Mouse (Mus musculus) myocyte (in vitro differentiated cells): Measurements from ENCODE around the gene Slc37a2. TPM values are rescaled to one million over a fixed set of nuclear protein-coding genes. Genes with fewer than 3 reads are reported as not detected.

Experiments used
- H3K27me3 ChIP-seq: one replicate; pipeline ENCODE4 v1.6.1; 2011; ENCODE audit not compliant: control insufficient read depth, insufficient read depth, insufficient read length
- H3K36me3 ChIP-seq: one replicate; pipeline ENCODE4 v1.6.1; 2011; ENCODE audit not compliant: control insufficient read depth, insufficient read depth
- H3K4me2 ChIP-seq: one replicate; pipeline ENCODE4 v1.6.1; 2011; ENCODE audit warnings: low read depth, control low read depth
- H3K4me3 ChIP-seq: one replicate; pipeline ENCODE4 v1.5.1; 2011; ENCODE audit warnings: mild to moderate bottlenecking, control low read depth, moderate library complexity
- H3K79me2 ChIP-seq: one replicate; pipeline ENCODE4 v1.6.1; 2011; ENCODE audit not compliant: control insufficient read depth, insufficient read depth
- H3ac ChIP-seq: one replicate; pipeline ENCODE4 v1.6.1; 2011; ENCODE audit not compliant: control insufficient read depth, insufficient read length
- CEBPB ChIP-seq: IDR thresholded peaks from 2 replicates; pipeline ENCODE4 v1.6.1; 2011; ENCODE audit warnings: mild to moderate bottlenecking, moderate library complexity; ENCODE audit not compliant: poor library complexity, insufficient read depth, severe bottlenecking
- E2F4 ChIP-seq: IDR thresholded peaks from one replicate; pipeline ENCODE4 v1.6.1; 2011; ENCODE audit warnings: mild to moderate bottlenecking, control low read depth, moderate library complexity; ENCODE audit not compliant: insufficient read depth
- MAX ChIP-seq: IDR thresholded peaks from one replicate; pipeline ENCODE4 v1.6.1; 2011; ENCODE audit warnings: low read depth, mild to moderate bottlenecking, control low read depth
- MYOD1 ChIP-seq, 3 experiments: IDR thresholded peaks; one replicate each; pipeline ENCODE4 v1.6.1; 2011; ENCODE audit warnings: control low read depth in 2 of 3, low read depth in 2 of 3, mild to moderate bottlenecking in 2 of 3, moderate library complexity in 1 of 3; ENCODE audit not compliant: insufficient read length in 2 of 3, control insufficient read depth in 1 of 3
- MYOG ChIP-seq, 3 experiments: IDR thresholded peaks; one replicate each; pipeline ENCODE4 v1.6.1; 2011; ENCODE audit warnings: control low read depth in 2 of 3, low read depth in 2 of 3, mild to moderate bottlenecking in 2 of 3; ENCODE audit not compliant: insufficient read length in 2 of 3, control insufficient read depth in 1 of 3, insufficient read depth in 1 of 3
- POLR2A ChIP-seq: IDR thresholded peaks from one replicate; pipeline ENCODE4 v1.6.1; 2011; ENCODE audit warnings: low read depth, mild to moderate bottlenecking, control low read depth, moderate library complexity; ENCODE audit not compliant: insufficient read length
- POLR2AphosphoS2 ChIP-seq: IDR thresholded peaks from one replicate; pipeline ENCODE4 v1.6.1; 2011; ENCODE audit warnings: low read depth, control low read depth; ENCODE audit not compliant: insufficient read length
- REST ChIP-seq: IDR thresholded peaks from one replicate; pipeline ENCODE4 v1.6.1; 2011; ENCODE audit warnings: mild to moderate bottlenecking, control low read depth, moderate library complexity; ENCODE audit not compliant: insufficient read depth, insufficient read length
- SRF ChIP-seq: IDR thresholded peaks from one replicate; pipeline ENCODE4 v1.6.1; 2011; ENCODE audit warnings: low read depth; ENCODE audit not compliant: control insufficient read depth, insufficient read length
- TCF12 ChIP-seq: IDR thresholded peaks from one replicate; pipeline ENCODE4 v1.6.1; 2011; ENCODE audit warnings: mild to moderate bottlenecking, control low read depth; ENCODE audit not compliant: poor library complexity, insufficient read depth, severe bottlenecking
- TCF3 ChIP-seq: IDR thresholded peaks from one replicate; pipeline ENCODE4 v1.6.1; 2011; ENCODE audit warnings: low read depth, control low read depth; ENCODE audit not compliant: insufficient read length
- USF1 ChIP-seq: IDR thresholded peaks from one replicate; pipeline ENCODE4 v1.6.1; 2011; ENCODE audit warnings: low read depth, mild to moderate bottlenecking, control low read depth, moderate library complexity
- polyA plus RNA-seq: library from polyadenylated mRNA; unstranded; fragments of >200 nt; fragmentation: generic; extraction: Trizol; gene quantifications from one replicate; pipeline ENCODE4 v1.2.1, GENCODE M21; 2012; ENCODE audit warnings: missing spikeins

Gene Slc37a2
- polyA plus RNA-seq, 1 experiment, result 9.2 TPM

DNA sequence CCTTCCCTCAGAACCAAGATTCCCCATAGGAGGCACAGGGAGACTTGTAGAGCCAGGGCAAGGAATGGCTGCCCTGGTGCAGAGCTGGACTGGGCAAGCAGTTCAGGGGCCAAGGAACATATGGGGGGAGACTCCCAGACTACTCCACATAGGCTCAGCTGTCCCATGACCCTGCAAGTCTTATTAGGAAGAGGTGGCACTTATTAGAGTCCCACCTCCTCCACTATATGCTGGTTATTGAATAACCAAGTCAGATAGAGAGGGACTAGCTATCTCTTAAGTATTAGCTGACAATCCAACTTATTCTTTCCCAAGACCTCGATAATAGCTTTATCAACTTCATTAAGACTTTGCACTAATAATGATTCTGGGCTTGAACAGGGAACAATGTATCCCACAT, 9.7 kb downstream of the Slc37a2 start:
- H3K27me3 ChIP-seq, result no peaks in the 10 kb centered on the region
- no peak overlapping the region for H3K4me2 ChIP-seq
- H3K79me2 ChIP-seq, result no peaks in the 10 kb centered on the region
- no peak for TF ChIP-seq TCF12
- TF ChIP-seq E2F4, result no peak
- no peak for TF ChIP-seq USF1
- TF ChIP-seq MYOG (IDR thresholded peaks at IDR 0.05; ENCODE audit: control insufficient read depth in 1 of 3, insufficient read depth in 1 of 3, insufficient read length in 2 of 3, low read depth in 2 of 3), result no peak
- TF ChIP-seq POLR2A, result no peak
- TF ChIP-seq POLR2AphosphoS2, result no peak
- TF ChIP-seq SRF, result no peak
- no peak for TF ChIP-seq REST
- TF ChIP-seq MAX, result no peak
- TF ChIP-seq CEBPB, result no peak
- no peaks in the 10 kb centered on the region for H3K36me3 ChIP-seq
- H3ac ChIP-seq, result no peak overlapping the region
- no peak overlapping the region for H3K4me3 ChIP-seq

DNA sequence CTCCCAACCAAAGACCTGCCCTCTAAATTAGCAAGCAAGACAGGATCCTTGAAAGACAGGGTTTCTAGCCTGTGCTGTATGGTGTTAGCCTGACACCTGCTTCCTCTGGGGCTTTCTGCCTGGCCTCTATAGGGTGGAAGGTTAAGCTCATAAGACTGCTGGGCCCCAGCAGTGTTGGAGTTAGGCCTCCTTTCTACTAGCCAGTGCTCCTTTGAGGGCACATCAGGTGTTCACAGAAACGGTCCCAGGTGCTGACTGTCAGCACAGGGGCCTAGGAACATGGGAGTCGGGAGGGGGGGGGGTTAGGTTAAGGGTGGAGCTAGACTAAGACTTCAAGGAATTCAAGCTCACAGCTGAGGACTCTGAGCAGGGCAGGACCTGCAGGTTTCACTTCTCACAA, 10.1 kb downstream of the Slc37a2 start:
- Histone ChIP-seq H3K79me2 (no peaks in the 10 kb centered on the region), H3K4me3 (no peak overlapping the region), H3K27me3 (no peaks in the 10 kb centered on the region), H3K4me2 (no peak overlapping the region), H3ac (no peak overlapping the region), H3K36me3 (no peaks in the 10 kb centered on the region)
- no peak for TF ChIP-seq POLR2A
- no peak for TF ChIP-seq MYOD1 (IDR thresholded peaks at IDR 0.05; ENCODE audit: control insufficient read depth in 1 of 3, insufficient read length in 2 of 3, low read depth in 2 of 3)
- no peak for TF ChIP-seq E2F4

- no peak for TF ChIP-seq POLR2A
- TF ChIP-seq MAX, result no peak
- TF ChIP-seq USF1, result no peak
- TF ChIP-seq POLR2AphosphoS2, result no peak
- TF ChIP-seq TCF3, result no peak
- no peak for TF ChIP-seq REST
- TF ChIP-seq MYOG (IDR thresholded peaks at IDR 0.05; ENCODE audit: control insufficient read depth in 1 of 3, insufficient read depth in 1 of 3, insufficient read length in 2 of 3, low read depth in 2 of 3), result no peak
- TF ChIP-seq SRF, result no peak
- TF ChIP-seq E2F4, result no peak
Observed at GRCm38 (mm10) chr9:37244600-37244999, 10.9 kb downstream of the Slc37a2 start.

DNA sequence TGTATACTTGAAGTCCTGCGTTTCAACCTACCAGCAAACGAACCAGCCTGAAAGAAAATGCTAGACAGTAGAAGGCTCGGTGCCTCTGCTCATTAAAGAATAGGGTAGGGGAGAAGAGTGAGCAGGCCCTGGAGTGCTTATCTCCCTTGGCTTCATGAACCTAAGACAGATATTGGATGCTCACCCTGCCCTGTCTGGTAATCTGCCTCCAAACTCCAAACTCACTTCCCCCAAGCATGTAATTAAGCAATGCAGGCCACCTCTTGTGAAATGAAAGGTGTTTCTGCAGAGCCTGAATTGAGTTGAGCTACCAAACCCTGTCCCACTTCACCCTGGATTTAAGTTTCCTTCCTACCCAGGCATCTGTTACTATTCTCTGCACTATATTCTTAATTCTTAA, 12.8 kb downstream of the Slc37a2 start:
- H3K36me3 ChIP-seq, result no peaks in the 10 kb centered on the region
- TF ChIP-seq SRF (no peak), TCF3 (no peak), REST (no peak), CEBPB (no peak), POLR2AphosphoS2 (no peak), POLR2A (no peak), MYOG (IDR thresholded peaks at IDR 0.05; ENCODE audit: control insufficient read depth in 1 of 3, insufficient read depth in 1 of 3, insufficient read length in 2 of 3, low read depth in 2 of 3) (no peak), TCF12 (no peak), USF1 (no peak), E2F4 (no peak), MAX (no peak)
- H3K79me2 ChIP-seq, result no peaks in the 10 kb centered on the region
- no peak overlapping the region for H3K4me2 ChIP-seq
- no peak overlapping the region for H3K4me3 ChIP-seq
- H3K27me3 ChIP-seq, result no peaks in the 10 kb centered on the region
- H3ac ChIP-seq, result no peak overlapping the region

More at GRCm38 (mm10) chr9:37244600-37244999, 10.9 kb downstream of the Slc37a2 start:
- Histone ChIP-seq H3ac (no peak overlapping the region), H3K27me3 (no peaks in the 10 kb centered on the region), H3K36me3 (no peaks in the 10 kb centered on the region), H3K79me2 (no peaks in the 10 kb centered on the region), H3K4me2 (no peak overlapping the region), H3K4me3 (no peak overlapping the region)

- no peak for TF ChIP-seq POLR2AphosphoS2
- no peak for TF ChIP-seq CEBPB
- TF ChIP-seq TCF3, result no peak
- TF ChIP-seq POLR2A, result no peak
- no peak for TF ChIP-seq MYOG (IDR thresholded peaks at IDR 0.05; ENCODE audit: control insufficient read depth in 1 of 3, insufficient read depth in 1 of 3, insufficient read length in 2 of 3, low read depth in 2 of 3)
- no peaks in the 10 kb centered on the region for H3K27me3 ChIP-seq
- no peak overlapping the region for H3ac ChIP-seq
- H3K4me3 ChIP-seq, result no peak overlapping the region
- no peaks in the 10 kb centered on the region for H3K79me2 ChIP-seq
- H3K36me3 ChIP-seq, result no peaks in the 10 kb centered on the region
- peak overlapping the region; percentile 49 for H3K4me2 ChIP-seq
Observed at GRCm38 (mm10) chr9:37235951-37236737, 19.4 kb downstream of the Slc37a2 start.
